Mouse (Mus musculus) thymus, postnatal 14 days (tissue): Measurements from ENCODE around the gene Ikbke.

ENCODE experiments used
- DNase-seq: peaks from one replicate; pipeline ENCODE4 v3.0.0; 2021

Ikbke gene

GRCm38 (mm10) chr1:131236077-131236476 lies 43.3 kb downstream of the Ikbke start:
- no peak for DNase-seq

GRCm38 (mm10) chr1:131233527-131233926 lies 45.9 kb downstream of the Ikbke start:
- no peak for DNase-seq

- no peak for DNase-seq
Measured at GRCm38 (mm10) chr1:131228659-131229058, 50.7 kb downstream of the Ikbke start.

- no peak for DNase-seq
Measured at GRCm38 (mm10) chr1:131228225-131228624, 51.2 kb downstream of the Ikbke start.

- no peak for DNase-seq
Measured at GRCm38 (mm10) chr1:131224848-131225471, 54.4 kb downstream of the Ikbke start.

- no peak for DNase-seq
Measured at GRCm38 (mm10) chr1:131223345-131223744, 56.1 kb downstream of the Ikbke start.

DNA sequence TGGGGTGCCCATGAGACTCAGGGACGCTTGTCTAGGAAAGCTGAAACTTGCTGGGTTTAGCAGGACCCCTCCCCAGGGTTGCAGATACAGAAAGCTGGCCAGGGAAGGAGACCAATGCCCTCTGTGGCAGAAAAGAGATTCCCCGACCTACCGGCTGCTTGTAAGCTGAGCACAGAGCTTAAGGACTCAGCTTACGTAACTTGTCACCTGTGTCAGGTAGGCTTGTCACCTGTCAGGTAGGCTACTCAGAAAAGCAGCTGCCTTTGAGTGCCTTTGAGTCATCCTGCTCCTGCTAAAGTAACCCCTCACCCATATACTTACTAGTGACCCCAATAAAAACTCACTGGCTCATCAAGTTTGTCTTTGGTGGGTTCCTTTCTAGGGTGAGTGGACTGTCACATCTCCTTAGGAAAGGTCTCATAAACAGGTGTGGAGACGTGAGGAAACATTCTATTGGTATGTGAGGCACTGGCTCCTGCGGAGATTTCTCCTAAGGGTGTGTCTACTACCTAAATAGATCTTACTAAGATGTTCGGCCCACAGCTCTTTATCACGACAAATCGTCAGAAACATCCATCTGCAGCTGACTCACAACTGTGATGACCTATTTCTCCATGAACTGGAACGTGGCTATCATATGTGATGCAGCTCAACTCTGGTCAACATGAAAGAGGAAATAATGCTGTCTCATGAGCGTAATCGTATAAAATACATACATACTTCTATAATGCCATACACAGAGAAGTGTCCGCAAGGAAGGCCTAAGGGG lies 57.4 kb downstream of the Ikbke start:
- no peak for DNase-seq

- no peak for DNase-seq
Measured at GRCm38 (mm10) chr1:131218933-131219332, 60.5 kb downstream of the Ikbke start.

GRCm38 (mm10) chr1:131213361-131213760 lies 66.0 kb downstream of the Ikbke start:
- no peak for DNase-seq

- DNase-seq, result no peak
Measured at GRCm38 (mm10) chr1:131212956-131213355, 66.5 kb downstream of the Ikbke start.

DNA sequence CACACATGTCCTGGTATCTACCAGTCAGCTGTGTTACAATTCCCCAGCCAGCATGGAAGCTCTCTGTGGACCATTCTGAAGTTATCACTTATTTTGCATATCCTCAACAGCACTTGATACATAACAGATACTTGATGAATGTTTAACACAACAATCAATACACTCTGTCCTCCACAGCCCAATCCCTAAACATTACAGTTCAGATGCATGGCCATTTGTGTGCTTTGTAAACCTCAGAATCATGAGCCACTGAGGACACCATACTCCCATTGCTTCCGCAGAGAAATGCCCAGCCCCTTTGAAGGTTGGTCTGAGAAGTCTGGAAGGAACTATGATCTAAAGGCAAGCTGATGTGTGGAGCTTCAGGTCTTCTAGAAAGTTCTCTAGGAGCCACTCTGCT lies 67.8 kb downstream of the Ikbke start:
- DNase-seq, result no peak

DNA sequence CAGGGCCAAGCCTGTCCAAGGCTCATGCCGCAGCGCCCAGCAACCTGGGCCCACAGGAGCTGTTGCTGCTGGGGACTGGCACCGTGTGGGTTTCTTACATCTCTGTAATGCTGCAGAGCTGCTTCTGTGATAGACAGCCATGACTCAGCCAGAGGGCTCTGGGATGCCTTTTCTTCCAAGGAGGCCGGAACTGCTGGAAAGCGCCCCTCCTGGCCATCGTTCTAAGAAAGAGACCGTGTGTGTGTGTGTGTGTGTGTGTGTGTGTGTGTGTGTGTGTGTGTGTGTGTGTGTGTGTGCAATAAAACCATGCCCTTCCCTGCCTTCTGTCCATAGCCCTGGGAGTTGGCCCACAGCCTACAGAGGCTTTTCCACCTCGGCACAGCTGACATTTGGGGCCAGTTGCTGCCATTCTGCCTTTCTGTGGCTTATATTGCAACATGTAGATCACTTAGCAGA lies 69.4 kb downstream of the Ikbke start:
- DNase-seq, result no peak

DNA sequence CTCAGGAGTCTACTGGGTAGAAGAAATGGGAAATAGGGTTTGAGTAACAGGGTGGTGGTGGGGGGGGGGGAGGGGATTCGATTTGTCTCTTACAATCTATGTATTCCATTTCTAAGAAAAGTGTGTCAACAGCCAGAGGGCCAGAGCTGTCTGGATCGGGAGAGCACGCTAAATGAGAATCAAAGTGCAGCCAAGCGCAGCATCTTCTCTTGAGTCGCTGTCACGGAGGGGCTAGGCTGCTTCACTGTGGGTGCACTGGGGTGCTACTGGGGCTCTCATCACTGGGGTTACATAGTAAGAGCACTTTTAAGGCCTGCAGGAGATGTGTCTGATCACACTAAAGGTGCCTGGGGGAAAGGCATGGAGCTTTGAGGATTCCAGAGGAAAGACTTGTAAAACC lies 70.6 kb downstream of the Ikbke start:
- DNase-seq, result no peak

- no peak for DNase-seq
Measured at GRCm38 (mm10) chr1:131208081-131208480, 71.3 kb downstream of the Ikbke start.

DNA sequence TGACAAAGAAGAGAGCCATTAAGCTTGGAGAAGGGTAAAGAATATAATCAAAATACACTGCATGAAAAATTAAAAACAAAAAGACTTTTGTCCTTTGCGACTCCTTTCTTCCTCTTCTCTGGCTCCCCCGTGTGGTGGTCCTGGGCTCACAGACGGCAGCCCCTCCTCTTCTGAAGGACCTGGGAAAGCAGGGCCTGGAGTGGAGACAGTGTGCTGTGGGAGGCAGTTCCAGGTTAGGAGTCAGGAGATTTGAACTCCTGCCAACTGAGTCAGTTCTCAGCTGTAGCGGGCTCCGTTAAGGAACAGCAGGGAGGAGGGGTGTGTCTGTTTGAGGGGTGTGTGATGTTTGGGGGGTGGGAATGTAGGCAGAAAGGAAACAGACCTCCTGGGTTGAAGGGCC lies 71.9 kb downstream of the Ikbke start:
- DNase-seq, result peak; percentile 93

DNA sequence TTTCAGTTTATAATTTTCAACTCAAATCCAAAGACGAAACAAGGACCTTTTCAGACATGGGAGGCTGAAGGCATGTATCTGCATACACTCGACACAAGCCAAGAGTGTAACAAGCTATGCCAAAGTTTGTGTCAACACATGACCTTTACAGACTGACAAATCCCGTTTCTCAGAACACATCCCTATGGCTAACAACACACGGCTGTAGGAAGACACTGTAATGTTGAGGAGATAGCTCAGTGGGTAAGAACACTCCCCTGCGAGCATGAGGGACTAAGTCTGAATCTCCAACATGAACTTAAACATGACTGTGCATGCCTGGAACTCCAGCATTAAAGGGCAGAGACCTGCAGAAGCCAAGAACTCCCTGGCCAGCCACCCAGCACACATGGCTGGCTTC lies 73.1 kb downstream of the Ikbke start:
- DNase-seq, result no peak

DNA sequence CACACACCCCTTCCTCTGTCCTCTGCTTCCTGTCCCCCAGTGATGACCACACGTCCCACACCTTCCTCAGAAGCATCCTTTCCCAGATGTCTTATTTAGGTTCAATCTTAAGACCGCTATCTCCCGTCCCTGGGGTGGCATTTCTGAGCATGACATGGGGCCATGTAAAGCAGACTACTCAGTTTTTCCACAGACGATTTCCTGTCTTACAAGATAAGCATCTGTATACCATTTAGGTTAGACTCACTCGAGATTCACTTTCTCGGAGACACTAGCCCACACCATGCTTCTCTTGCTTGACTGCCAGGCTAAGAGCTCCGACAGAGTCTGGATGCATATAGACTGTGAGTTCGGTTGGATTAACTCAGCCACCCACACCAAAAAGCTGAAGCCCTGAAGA lies 74.9 kb downstream of the Ikbke start:
- DNase-seq, result peak; percentile 70
